Mouse (Mus musculus) gastrocnemius, postnatal 4 days (tissue): ENCODE data around the gene Scamp5. TPM values are rescaled to one million over a fixed set of nuclear protein-coding genes. Genes with fewer than 3 reads are reported as not detected.

Experiments
- DNase-seq, 2 experiments: peaks; one replicate each; pipeline ENCODE4 v3.0.0; 2021 to 2022; ENCODE audit warnings: low spot score in 2 of 2, mixed read lengths in 2 of 2
- total RNA-seq, 2 experiments: library from RNA; stranded (reverse); gene quantifications; 2 replicates each; pipeline ENCODE4 v1.2.3; 2021

The Scamp5 gene
- total RNA-seq, 2 experiments from 2014 or later: 13.3 to 14.5 TPM

DNA sequence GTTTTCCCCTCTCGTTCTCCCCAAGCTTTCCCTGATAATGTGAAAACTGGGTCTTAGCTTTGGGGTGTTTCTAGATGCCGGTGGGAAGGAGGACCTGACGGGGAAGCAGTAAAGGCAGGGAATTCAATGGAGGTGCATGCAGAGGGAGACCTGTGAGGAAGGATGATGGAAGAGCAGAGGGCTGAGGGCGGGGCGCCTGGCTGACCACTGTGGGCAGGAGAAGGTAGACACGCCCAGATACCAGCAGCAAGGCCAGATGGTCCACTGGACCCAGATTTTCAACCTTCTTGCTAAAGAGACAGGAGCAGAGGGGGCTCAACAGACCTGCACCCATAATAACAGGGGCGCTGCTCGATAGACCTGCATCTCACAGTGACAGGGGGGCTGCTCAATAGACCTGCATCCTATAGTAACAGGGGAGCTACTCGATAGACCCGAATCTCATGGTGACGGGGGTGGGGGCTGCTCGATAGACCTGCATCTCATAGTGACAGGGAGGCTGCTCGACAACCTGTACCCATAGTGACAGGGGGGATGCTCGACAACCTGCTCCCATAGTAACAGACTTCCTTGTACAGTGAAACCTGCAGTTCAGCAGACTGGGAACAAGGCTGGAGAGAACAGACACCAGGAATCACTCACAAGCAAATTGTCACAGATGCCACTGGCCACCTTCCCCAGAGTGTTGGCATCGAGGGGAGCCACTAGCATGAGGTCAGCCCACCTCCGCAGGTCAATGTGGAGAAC, 48.2 kb downstream of the Scamp5 start:
- no peak for DNase-seq

DNA sequence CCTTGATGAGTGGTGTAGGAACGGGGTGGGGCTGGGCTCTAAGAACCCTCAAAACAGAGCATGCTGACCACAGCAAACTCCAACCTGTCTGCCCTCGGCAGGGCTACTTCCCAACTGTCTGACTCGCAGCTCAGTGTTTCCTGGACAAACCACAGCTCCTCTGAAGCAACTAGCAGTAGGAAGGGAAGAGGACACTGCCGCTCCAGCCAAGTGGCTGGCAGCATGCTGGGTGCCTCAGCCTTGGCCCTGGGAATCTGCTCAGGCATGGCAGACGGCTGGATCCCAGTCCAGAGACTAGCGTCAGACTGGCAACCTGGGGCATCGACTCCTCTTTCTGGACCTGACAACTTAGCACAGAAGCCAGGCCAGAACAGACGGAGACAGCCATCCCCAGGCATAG, 50.5 kb downstream of the Scamp5 start:
- no peak for DNase-seq

DNA sequence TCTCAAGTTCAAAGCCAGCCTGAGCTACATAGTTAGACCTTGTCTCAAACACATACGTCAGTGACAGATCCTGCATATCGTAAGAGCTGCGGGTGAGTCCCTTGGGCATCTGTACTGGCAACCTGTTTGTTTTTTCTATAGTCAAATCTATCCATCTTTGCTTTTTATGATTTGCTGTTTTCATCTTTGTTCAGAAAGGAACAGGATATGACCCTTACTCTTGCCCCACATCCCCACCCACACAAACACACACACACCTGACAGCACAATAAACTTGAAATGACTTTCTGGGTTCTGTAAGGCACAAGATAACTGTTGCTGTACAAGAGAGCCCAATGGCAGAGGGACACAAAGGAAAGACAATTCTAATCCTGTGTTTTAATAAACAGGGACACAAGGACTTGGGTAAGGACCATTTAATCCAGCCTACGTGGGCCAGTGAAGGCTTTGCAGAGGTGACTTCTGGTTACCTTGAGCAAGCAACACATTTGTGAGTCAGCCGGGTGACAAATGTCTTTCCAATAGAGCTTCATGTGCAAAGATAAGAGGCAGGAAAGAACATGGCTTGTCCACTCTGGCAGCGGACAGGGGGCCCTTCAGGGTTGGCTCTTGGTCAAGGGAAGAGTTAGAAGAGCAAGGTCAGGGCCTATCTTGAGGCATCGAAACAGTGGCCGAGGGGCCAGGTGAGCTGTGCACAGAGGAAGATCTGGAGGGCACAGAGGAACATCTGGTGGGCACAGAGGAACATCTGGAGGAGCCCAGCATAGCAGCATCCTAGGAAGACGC, 60.5 kb downstream of the Scamp5 start:
- DNase-seq: no peak

DNA sequence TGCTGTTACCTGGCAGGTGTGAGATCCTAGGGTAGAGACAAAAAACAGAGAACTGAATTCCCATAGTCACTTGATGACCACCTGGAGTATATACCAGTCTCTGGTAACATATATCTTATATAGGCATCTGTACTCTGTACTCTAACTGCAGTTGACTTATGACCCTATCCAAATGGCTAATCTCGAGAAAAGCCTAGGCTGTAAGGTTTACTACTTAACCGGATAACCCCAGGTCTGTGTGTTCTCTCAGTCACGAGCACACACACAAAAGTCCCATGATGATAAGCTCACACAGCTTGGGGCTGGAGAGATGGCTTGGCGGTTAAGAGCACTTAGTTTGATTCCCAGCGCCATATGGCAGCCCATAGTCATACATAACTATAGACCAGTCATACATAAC, 61.5 kb downstream of the Scamp5 start:
- no peak for DNase-seq

DNA sequence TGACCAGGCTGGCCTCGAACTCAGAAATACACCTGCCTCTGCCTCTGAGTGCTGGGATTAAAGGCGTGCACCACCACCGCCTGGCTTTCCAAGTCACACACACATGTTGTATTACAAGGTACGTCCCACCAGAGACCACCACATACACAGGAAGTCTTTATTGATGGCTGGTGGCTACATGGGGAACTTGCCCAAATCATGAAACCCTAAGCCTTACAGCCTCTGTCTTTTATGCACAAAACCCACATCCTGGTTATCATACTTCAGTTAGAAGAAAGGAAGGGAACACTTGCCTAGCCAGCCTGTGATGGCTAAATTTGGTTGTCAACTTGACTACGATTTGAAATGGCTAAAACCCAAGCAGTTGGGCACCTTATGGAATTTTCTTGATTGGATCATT, 63.8 kb downstream of the Scamp5 start:
- no peak for DNase-seq

DNA sequence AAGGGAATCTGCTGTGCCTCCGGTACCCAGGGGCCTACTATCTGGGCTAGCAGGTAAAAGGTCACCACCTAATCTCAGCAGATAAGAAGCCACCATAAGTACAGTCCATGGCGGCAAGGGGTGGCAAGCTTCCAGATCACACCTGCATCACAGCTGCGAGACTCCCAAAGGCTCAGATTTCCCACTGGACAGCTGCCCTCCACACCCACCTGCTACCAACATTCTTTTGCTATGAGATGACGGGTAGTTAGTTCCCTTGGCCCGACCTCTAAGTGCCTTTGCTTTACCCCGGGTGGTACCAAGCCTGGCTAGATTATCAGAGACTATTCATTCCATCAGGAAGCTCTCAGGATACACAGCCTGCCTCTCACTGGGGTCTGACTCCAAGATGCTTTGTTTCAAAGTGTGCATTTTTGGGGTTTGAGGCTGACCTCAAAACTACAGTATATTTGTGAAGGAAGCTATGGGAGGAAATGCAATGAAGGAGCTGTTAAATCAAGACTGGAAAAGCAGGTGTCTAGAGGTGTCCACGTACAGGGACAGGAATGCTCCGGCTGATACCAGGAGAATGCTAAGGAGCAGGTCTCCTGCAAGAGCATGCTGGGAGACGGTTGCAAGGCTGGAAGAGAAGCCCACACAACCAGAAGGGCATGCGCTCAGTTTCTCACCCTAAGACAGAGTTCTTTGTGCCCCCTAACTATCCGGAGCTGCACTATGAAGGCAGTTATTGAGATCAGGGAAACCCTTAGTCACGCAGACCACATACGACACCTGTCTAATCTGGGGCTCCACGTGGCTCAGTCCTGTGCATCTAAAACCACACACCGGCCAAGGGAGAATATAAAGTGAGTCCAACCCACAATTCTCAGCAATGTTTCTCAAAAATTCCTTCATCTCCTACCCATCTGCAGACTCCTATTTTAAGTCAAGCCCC, 65.3 kb downstream of the Scamp5 start:
- DNase-seq: no peak

DNA sequence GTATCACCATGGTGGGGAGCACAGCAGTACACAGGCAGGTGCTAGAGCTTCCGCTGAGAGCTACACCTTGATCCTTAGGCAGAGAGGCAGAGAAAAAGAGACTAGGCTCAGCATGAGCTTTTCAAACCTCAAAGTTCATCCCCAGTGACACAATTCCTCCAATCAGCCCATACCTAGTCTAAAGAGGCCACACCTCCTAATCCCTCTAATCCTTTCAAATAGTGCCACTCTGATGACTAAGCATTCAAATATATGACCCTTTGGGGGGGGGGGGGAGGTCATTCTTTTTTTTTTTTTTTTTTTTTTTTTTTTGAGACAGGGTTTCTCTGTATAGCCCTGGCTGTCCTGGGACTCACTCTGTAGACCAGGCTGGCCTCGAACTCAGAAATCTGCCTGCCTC, 69.1 kb downstream of the Scamp5 start:
- no peak for DNase-seq

DNA sequence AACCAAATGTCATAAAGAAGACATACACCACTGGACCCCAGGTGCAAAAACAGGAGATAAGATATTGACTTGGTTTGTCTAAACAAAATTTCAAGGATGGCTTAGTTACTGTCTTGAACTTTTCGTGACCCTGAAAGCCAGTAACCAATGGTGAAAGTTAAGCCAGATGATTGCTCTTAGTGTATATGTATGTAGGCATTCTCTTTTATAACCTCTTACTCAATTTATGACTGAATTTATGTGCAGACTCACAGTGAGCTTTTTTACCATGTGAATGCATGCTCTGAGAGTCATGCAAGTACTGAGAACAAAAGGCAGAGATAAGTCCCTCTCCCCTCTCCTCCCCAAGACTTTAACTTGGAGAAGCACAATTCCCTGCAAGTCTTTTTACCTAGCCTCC, 75.0 kb downstream of the Scamp5 start:
- no peak for DNase-seq

Other genes starting within 250 kb of the Scamp5 start
- not detected for gene Trcg1, start 231.5 kb downstream of the Scamp5 start, total RNA-seq
- gene 1700017B05Rik, start 205.4 kb downstream of the Scamp5 start, total RNA-seq: 10 to 100 TPM; 12.7 to 14.8 TPM
- gene Ppcdc, start 27.9 kb downstream of the Scamp5 start, total RNA-seq: 10 to 100 TPM in 1 of 2 experiments, 1 to 10 TPM in 1; 8.3 to 11.7 TPM
- gene Rpp25, start 36.0 kb upstream of the Scamp5 start, total RNA-seq: under 1 TPM in 1 of 2 experiments, not detected in 1; 0.26 TPM
- gene Cox5a, start 53.2 kb upstream of the Scamp5 start, total RNA-seq: 100 to 1,000 TPM; 639 to 672 TPM
- 10 to 100 TPM; 12.3 to 14.0 TPM for gene Fam219b, start 69.5 kb upstream of the Scamp5 start, total RNA-seq
- gene Mpi, start 84.7 kb upstream of the Scamp5 start, total RNA-seq: 100 to 1,000 TPM; 112 to 115 TPM
- 10 to 100 TPM; 68.2 to 75.6 TPM for gene Scamp2, start 92.9 kb upstream of the Scamp5 start, total RNA-seq
- gene Ulk3, start 121.4 kb upstream of the Scamp5 start, total RNA-seq: 10 to 100 TPM; 14.3 to 15.3 TPM
- not detected for gene Cplx3, start 138.2 kb upstream of the Scamp5 start, total RNA-seq
- gene Lman1l, start 152.7 kb upstream of the Scamp5 start, total RNA-seq: not detected
- gene Csk, start 185.6 kb upstream of the Scamp5 start, total RNA-seq: 10 to 100 TPM; 39.5 to 42.9 TPM
- gene Cyp1a2, start 215.6 kb upstream of the Scamp5 start, total RNA-seq: under 1 TPM in 1 of 2 experiments, not detected in 1; 0.16 TPM
- gene Cyp1a1, start 219.9 kb upstream of the Scamp5 start, total RNA-seq: not detected
- 10 to 100 TPM; 11.8 to 12.5 TPM for gene Edc3, start 240.5 kb upstream of the Scamp5 start, total RNA-seq